Mouse (Mus musculus) right cerebral cortex, postnatal 25 days (tissue): ENCODE results near the gene B3gnt3.
A peak's percentile ranks its signal among the peaks of the same experiment; 100 is the strongest.

Experiments used
- DNase-seq: peaks from one replicate; pipeline ENCODE4 v3.0.0; 2022

The B3gnt3 gene

GRCm38 (mm10) chr8:71676803-71677202 lies 24.8 kb downstream of the B3gnt3 start:
- DNase-seq = no peak

- DNase-seq = peak; percentile 70
Observed at GRCm38 (mm10) chr8:71676020-71676741, 25.4 kb downstream of the B3gnt3 start, which contains the start of gene Jak3. Gene Jak3 (plus strand): TSS chr8:71676296.

GRCm38 (mm10) chr8:71675456-71676019 lies 26.1 kb downstream of the B3gnt3 start:
- no peak for DNase-seq

- DNase-seq = no peak
Observed at GRCm38 (mm10) chr8:71674071-71674470, 27.5 kb downstream of the B3gnt3 start.

GRCm38 (mm10) chr8:71672168-71672735 lies 29.3 kb downstream of the B3gnt3 start:
- no peak for DNase-seq

- DNase-seq = peak; percentile 92
Observed at GRCm38 (mm10) chr8:71671549-71671965, 30.0 kb downstream of the B3gnt3 start, which contains the start of gene Unc13a. Gene Unc13a (minus strand): TSS chr8:71671757.

GRCm38 (mm10) chr8:71670621-71671548 lies 30.7 kb downstream of the B3gnt3 start:
- peak; percentile 73 for DNase-seq

GRCm38 (mm10) chr8:71670198-71670597 lies 31.4 kb downstream of the B3gnt3 start:
- peak; percentile 54 for DNase-seq

- no peak for DNase-seq
Observed at GRCm38 (mm10) chr8:71668220-71668975, 33.2 kb downstream of the B3gnt3 start.

GRCm38 (mm10) chr8:71667256-71667655 lies 34.3 kb downstream of the B3gnt3 start:
- DNase-seq = no peak

GRCm38 (mm10) chr8:71666855-71667254 lies 34.7 kb downstream of the B3gnt3 start:
- DNase-seq = no peak

- no peak for DNase-seq
Observed at GRCm38 (mm10) chr8:71665331-71666130, 36.1 kb downstream of the B3gnt3 start.

GRCm38 (mm10) chr8:71660325-71661120 lies 41.1 kb downstream of the B3gnt3 start:
- DNase-seq = peak; percentile 82

GRCm38 (mm10) chr8:71659751-71660150 lies 41.8 kb downstream of the B3gnt3 start:
- no peak for DNase-seq

GRCm38 (mm10) chr8:71658515-71659049 lies 43.0 kb downstream of the B3gnt3 start:
- no peak for DNase-seq

GRCm38 (mm10) chr8:71657816-71658215 lies 43.8 kb downstream of the B3gnt3 start:
- DNase-seq = no peak

GRCm38 (mm10) chr8:71654600-71654999 lies 47.0 kb downstream of the B3gnt3 start:
- DNase-seq = no peak

GRCm38 (mm10) chr8:71645510-71645909 lies 56.1 kb downstream of the B3gnt3 start:
- no peak for DNase-seq
